Mouse (Mus musculus): Measurements from ENCODE around the gene Aox3.

The Aox3 gene

DNA sequence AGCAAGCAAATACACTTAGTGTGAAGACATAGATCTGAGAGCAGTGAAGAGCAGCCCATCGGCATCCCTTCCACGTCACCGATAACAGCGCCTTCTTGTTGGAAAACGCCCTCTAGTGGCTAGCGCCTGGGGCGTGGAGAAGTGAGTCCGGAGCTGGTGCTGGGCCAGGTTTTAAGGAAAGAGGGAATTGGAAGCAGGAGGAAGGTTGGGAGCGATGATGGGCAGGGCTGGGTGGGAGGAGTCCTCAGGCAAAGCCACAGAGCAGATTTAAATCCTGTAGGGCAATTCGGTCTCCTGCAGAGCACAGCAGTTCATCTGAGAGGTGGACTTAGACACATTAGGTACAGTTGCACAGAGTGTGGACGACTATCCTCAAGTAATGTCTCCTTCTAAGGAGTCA, at the start of gene Aox3:
Aox3 (plus strand) TSS at position 251 of the 400 bp plus-strand sequence.
- DNase-seq (ENCODE audit: low spot score): peak; percentile 54

DNA sequence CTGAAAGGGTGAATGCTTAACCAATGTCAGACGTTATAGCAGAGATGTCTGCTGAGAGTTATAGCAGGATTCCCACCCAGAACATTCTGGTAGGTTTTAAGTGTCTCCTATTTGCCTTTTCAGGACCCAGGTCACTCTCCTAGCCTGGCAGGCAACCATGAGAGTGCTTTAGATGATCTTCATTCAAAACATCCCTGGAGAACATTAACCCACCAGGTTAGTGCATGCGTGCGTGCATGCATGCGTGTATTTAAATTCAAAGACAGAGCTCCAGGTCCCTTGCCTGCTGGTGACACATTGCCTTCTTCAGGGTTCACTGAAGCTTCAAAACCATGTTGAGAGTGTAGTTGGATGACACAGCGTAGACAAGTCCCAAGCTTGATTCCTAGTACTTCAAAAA, 47.8 kb upstream of the Aox3 start:
- DNase-seq (ENCODE audit: low spot score): no peak

DNA sequence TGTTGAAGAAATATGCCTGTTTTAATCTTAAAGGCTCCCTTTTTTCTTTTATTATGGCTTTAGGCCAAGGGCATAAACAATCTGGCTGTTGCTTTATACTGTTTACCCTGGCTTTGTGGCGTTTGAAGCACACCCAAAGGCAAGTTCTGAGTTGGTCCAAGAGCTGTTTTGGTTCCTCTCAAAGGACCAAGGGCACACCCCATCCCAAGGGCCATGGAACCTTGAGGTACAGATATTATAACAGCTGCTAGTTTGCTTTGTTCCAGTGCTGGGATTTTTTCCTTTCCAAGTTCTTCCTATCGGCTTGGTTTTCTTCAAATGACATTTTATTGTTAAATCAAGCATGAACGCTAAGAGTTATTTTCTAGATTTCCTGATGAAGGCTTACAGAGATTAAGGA, 47.3 kb upstream of the Aox3 start:
- peak; percentile 23 for DNase-seq (ENCODE audit: low spot score)

DNA sequence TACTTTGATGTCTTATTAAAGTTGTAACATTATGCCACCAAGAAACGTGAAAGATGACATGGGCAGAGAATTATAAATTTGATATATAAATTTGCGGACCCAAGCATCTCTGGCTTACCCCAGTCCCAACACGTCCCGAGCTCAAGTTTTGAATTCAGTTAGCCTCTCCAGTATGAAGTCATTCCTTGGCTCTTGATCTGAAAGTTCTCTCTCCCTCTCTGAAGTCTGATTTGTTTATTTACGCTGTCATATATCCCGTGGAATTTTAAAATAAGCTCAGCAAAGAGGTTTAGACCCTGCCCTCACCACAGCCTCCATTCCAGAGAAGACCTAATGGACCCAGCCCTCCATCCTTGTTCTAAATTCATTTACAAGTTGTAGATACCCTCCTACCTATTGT, 43.7 kb upstream of the Aox3 start:
- no peak for DNase-seq (ENCODE audit: low spot score)

DNA sequence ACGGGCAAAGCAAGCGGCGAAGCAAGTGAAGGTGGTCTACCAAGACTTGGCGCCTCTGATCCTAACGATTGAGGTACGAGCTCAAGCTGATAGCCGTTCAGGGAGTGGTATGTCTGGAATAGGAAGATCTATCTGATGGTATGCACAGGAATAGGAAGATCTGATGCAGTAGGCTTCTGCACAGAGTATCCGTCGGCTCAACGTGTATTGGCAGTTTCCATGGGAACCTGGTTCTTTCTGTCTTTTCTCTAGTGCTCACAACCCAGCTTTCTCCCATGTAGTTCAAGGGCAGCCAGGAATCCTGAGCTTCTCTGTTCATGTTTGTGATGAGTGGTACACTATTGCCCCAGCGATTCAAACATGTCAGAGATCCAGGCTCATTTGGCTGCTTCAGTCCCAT, 42.8 kb upstream of the Aox3 start:
- DNase-seq (ENCODE audit: low spot score): no peak

DNA sequence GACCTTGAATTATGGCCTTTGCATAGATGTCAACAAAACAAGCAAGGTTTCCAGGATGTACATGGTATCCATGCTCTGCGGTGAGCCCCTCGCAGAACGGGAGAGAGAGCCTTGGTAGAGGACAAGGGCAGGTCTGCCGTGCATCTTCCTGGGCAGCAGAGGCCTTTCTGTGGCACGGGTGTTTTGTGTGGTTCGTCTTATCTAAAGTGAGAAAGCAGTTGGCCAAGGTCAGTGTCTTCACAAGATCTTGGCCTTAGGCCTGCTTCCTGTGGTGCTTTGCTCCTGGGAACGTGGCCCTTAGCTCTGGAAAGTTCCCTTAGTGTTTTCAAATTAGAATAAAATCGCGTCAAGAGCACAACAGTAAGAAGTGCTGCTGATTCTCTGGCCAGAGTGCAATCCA, 41.9 kb upstream of the Aox3 start:
- DNase-seq (ENCODE audit: low spot score): peak; percentile 56

DNA sequence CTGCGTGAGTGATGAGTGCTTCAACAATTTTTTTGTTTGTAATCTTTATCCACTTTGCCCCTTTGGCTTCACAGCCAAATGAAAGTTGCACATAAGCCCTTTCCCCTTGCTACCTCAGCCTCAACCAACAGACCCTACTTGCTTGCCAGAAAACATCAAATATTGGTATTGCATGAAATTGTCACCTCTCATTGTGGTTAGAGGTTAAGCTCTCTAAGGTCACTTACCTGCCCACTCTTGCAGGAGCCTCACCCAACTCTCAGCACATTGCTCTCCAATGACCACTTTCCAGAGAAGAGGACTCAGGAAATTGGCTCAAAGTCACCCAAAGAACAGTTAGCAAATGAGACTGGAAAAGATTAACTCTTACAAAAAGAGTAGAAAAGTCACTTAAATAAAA, 41.4 kb upstream of the Aox3 start:
- no peak for DNase-seq (ENCODE audit: low spot score)

DNA sequence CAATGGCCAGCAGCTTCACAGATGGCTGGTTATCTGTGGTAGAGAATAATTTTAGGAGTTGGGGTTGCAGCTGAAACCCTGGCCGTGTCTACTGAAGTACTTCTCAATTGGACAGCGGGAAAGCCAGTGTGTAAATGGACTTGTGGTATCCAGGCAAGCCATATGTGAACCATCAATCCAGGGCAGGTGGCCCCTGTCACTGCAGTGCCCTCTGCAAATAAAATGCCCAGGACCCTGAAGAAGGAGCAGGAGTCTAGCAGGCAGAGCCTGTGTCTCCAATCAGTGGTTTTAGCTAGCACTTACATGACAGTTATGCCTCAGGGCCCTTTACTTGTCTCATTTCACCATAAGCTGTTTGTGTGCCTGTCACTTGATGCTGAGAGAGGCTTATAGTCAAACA, 40.5 kb upstream of the Aox3 start:
- DNase-seq (ENCODE audit: low spot score): no peak

DNA sequence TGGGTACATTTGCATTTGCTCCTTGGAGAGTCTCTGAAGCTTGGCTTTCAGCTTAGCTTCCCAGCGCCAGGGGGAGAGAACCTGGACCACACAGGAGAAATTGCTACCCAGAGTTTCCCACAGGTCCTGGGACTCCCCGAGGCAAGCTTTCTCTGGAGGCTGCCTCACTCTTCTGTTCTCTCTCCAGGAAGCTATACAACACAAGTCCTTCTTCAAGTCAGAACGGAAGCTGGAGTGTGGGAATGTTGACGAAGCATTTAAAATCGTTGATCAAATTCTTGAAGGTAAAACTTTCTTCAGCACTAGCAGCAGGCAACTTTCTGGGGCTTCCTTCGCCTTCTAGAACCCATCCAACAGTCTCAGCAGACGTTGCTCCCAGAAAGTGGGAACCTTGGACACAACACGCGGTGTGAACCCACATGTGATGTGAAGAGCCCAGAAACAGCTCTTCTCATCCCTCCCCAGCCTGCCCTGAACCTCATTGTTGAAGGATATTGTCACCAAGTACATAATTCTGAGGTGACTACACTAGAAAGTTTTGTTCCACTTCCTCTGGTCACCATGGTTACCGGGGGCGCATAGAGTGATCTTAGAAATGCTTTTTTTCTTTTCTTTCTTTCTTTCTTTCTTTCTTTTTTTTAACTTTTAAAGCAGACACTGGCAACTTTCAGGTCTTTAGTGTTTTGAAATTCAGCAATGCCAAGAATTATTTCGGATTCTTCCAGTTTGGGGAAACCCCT, 39.8 kb upstream of the Aox3 start:
- DNase-seq (ENCODE audit: low spot score): no peak

DNA sequence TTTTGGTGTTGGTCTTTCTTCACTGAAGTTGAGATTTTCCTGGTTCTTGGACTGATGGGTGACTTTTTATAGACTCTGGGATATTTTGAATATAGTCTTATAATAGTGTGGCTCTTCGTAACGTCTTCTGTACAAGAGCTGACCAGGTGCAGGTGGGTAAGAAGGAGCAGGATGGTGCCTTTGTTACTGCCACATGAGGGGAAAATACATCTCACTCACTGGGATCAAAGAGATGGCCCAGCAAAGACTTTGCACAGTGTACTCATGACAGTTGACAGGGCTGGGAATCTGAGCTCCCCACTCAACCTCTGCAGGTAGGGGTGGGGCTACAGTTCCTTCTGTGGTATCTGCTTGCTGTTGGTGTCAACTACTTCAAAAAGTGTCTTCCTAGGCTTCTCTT, 38.7 kb upstream of the Aox3 start:
- DNase-seq (ENCODE audit: low spot score): no peak

DNA sequence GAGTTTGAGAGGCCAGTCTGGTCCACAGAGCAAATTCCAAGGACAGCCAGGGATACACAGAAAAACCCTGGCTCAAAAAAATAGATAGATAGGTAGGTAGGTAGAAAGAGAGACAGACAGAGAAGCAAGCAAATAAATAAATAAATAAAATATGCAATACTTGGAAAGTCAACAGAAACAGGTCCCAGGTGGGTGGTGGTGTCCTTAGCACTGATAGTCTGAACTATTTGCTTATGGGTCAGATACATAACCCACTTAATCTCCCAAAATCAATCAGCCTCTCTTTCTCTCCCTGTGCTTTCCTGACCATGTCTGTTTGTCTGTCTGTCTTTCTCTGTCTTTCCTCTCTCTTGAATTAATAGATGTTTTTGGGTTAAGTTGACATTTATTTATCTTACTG, 35.0 kb upstream of the Aox3 start:
- DNase-seq (ENCODE audit: low spot score): no peak

DNA sequence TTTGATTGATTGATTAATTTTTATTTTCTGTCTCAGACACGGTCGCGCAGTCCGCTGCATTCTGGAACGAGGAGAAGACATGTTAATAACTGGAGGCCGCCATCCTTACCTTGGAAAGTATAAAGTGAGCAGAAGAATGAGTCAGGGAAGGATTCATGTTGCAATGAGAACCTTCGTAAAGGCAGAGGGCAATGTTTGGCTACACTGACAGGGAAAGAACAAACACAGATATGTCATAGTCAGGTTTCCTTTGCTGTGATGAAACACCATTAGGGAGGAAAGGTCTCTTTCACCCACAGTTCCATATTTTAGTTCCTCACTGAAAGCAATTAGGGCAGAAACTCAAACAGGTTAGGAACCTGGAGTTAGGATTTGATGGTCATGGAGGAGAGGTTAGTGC, 34.5 kb upstream of the Aox3 start:
- no peak for DNase-seq (ENCODE audit: low spot score)

DNA sequence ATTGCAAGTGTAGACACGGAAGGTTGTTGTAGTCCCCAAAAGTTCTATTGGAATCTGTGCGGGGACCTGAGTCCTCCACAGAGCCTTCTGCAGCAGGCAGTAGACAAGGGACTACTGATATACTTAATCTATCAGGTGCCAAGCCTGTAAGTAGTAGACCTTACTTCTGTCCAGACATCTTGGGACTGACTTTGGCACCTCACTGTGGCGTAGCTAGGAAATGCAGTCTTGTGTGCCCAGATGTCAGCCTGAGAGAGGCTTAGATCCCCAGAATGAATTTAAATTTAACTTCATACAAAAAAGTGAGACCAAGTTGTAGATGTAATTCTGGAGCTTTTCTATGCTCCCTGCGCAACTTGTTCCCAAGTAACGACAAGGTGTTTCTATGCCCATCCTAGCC, 33.2 kb upstream of the Aox3 start:
- DNase-seq (ENCODE audit: low spot score): no peak

DNA sequence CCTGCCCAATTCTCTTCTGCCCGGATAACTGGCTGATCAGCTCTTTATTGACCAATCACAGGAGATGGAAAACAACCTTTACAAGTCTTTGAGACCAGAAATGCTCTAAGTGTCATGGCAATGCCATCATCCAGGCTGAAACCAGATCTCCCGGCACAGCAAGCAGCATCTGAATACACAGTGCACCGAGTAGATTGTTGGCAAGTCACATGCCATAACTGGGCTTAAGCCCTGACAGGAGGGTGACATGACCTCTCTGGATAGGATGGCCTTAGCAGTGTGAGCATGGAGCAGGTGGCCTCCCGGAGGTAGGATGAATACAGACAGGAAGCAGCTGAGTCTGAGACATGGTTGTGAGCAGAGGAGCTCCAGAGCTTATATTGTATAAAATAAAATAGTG, 32.5 kb upstream of the Aox3 start:
- DNase-seq (ENCODE audit: low spot score): no peak

DNA sequence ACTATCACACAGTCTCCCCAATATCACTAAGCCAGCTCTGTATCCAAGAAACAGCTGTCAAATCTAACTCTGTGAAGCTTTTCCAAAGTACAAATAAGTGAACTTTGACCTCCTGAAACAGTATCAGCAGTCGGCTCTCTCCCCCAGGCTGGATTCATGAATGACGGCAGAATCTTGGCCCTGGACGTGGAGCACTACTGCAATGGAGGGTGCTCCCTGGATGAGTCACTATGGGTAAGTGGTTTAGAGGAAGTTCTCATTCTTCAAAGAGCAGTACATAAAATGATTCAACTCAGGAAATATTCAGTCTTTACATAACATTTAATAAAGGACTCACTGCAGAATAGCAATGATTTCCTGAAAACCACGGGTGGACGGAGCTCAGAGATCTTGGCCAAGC, 31.6 kb upstream of the Aox3 start:
- no peak for DNase-seq (ENCODE audit: low spot score)

DNA sequence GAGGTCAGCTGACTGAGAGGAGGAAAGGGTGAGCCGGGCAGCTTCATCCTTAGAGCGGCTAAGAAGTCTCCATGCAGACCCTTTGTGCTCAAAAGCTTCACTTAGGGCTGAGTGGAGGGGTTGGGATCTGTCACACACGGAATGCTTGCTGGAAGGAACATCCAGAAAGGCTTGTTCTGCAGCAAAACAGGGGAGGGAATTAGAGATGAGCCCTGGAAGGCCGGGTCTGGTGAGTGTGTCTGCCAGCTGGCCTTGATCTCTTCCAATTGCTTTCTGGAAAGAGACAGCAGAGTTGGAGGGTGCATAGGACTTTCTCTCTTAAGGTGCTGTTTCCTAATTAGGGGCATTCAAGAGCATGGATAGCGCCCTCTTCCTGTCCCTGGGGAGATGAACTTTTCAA, 23.6 kb upstream of the Aox3 start:
- peak; percentile 9 for DNase-seq (ENCODE audit: low spot score)

DNA sequence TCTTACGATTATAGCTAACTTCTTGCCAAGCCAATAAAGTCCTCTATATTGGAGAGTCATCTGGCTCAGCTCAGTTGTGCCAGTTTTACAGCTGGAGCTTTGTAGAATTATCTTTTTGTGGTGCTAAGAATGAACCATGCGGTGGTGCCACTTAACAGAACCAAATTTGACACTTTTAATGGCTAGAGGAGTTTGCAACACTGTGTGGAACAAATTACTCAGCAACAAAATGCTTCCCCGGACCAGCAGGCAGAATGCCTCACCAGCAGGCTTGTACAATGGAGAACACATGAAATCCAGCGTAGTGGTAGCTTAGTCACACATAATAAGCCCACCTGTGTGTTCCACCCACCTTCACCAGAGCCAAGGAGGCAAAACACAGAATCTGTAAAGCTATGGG, 22.7 kb upstream of the Aox3 start:
- DNase-seq (ENCODE audit: low spot score): no peak

DNA sequence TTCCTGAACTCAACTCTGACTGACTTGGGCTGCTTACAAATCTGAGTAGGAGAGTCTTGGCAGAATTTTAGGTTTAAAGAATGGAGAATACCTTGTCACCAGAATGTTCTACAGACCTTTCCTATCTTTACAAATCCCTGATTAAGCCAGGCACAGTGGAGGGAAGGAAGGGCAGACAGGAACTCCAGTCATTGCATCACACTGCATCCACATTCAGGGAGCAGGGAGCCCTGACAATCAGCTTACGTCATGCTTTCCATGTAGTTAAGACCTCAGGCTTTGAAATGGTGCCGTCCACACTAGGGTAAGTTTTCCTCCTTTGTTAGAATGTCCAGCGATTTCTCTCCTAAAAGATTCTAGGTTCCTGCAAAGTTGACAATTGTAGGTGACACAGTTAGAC, 21.7 kb upstream of the Aox3 start:
- no peak for DNase-seq (ENCODE audit: low spot score)

DNA sequence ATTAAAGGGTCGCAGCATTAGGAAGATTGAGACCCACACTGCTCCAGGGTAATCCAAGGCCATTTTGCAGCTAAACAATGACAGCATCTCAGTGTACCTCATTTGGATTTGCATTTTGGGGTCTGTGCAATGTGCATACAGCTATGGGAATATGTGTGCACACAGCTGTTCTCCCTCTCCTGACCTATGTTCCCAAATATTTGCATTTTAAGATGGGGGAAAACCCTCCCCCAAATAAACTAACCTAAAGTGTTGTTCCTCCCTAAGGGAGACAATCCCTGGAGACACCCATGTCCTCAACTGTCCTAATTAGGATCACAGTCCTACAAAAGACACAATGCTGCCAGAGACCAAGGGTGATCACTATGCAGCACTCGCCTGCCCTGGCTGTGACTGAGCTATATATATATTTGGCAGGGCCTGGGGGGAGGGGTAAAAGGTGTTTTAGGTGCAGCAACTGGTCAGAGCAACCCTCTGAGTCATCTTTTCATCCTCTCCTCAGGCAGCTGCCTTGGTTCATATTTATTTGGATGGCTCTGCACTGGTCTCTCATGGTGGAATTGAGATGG, 20.9 kb upstream of the Aox3 start:
- no peak for DNase-seq (ENCODE audit: low spot score)

DNA sequence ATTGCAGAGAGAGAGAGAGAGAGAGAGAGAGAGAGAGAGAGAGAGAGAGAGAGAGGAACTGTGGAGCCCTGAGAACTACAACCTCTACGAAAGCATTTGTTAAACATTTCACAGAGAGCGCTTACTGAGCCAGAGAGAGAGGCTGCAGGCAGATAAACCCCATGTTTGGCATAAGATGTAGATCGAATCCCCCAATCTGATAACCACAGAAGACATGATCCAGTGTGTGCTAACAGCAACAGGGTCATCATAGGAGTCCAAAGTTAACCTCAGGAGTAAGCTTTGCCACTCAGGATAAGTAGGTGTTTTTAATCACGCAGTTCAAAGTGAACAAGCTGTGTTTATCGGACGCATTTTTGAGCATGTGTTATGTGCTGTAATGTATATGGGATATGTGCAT, 15.6 kb upstream of the Aox3 start:
- no peak for DNase-seq (ENCODE audit: low spot score)

DNA sequence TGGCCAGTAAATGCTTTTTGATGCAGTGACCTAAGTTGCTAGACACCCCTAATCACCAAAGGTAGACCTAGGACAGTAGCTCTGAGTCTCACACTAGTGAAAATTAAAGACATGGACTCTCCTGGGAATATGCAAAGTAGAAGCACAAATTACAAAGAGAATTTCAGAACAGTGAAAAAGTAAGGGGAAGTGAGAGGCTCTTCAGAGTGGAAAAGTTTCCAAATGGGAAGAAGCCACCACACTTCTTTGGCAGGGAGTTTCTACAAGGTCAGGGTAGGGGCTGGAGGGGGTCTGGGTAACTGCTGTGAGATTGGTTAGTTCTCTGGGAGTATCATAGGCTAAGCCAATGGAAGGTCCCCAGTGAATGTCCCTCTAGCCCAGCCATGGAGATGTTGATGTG, 13.8 kb upstream of the Aox3 start:
- DNase-seq (ENCODE audit: low spot score): no peak

DNA sequence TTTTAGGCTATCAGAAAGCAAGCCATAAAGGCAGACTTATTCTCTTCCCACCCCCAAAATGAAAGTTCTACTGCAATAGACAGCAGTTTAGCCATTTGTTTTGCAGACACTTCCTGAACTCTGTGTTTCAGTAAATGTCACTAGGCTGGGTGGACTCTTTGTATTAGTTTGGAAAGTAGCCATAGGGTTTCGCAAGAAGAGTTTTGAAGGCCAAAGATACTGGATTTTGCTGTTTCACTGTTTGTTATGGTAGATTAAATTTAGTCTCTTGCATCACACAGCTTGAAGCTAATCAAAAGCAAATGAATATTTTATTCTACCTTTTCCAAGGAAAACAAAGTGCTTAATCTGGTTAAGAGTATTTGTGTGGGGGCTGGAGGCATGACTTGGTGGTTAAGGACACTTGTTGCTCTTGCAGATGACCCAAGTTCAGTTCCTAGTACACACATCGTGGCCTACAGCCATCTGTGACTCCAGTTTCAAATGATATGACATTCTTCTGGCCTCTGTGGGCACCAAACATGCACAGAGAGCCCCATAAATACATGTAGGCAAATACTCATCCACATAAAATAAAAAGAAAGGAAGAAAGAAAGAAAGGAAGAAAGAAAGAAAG, 11.3 kb upstream of the Aox3 start:
- DNase-seq (ENCODE audit: low spot score): peak; percentile 33

DNA sequence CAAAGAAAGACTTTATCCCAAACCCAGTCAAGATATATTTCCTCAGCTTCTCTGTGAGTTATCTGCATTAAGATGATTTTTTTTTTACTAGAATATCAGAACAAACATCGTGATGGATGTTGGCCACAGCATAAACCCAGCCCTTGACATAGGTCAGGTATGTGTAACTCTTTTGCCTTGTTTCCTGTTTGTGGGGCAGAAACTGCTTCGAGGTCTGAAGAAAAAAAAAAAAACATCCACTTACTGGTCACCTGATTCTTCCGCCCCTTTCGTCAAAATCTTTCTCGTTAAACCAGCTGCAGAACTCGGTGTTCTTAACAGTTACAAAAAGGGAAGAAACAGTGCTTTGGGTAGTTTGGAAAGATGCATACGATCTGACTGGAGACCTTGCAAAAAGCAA, 10.4 kb upstream of the Aox3 start:
- DNase-seq (ENCODE audit: low spot score): no peak

DNA sequence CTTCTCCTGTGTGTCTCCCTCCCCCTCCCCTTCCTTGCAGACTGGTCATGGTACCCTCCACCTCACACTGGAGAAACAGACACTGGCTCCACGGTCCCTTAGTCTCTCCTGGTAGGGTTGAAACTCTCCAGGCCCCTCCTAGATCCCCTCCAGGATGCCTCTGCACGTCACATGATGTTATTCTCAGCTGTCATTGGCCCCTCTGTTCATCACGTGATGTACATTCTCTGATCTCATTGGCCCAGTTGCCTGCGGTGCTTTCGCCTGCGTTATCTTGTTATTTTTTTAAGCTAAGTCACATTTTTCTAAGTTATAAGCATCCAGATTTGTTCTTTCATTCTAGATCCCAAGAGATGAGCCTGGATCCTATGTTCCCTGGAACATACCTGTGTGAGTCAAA, 7.2 kb upstream of the Aox3 start:
- DNase-seq (ENCODE audit: low spot score): no peak
